Mouse (Mus musculus) ES-Bruce4 (cell line): ENCODE measurements around the gene Rrnad1. TPM values are rescaled to one million over a fixed set of nuclear protein-coding genes. Genes with fewer than 3 reads are reported as not detected.

ENCODE experiments used
- H3K27ac ChIP-seq: 2 replicates; pipeline ENCODE4 v1.5.1; 2012; ENCODE audit warnings: low read length, inconsistent platforms; ENCODE audit not compliant: insufficient read depth
- H3K27me3 ChIP-seq: 2 replicates; pipeline ENCODE4 v1.6.1; 2012; ENCODE audit warnings: mild to moderate bottlenecking, low read length, inconsistent platforms; ENCODE audit not compliant: control insufficient read depth, poor library complexity, insufficient read depth, severe bottlenecking
- H3K36me3 ChIP-seq: 2 replicates; pipeline ENCODE4 v1.6.1; 2012; ENCODE audit warnings: inconsistent platforms, mild to moderate bottlenecking, low read length, moderate library complexity; ENCODE audit not compliant: control insufficient read depth, poor library complexity, insufficient read depth, severe bottlenecking
- H3K4me1 ChIP-seq: one replicate; pipeline ENCODE4 v1.8.1; 2011; ENCODE audit warnings: low read length; ENCODE audit not compliant: control insufficient read depth, insufficient read depth
- H3K4me3 ChIP-seq: 2 replicates; pipeline ENCODE4 v1.5.1; 2011; ENCODE audit warnings: low read depth, mild to moderate bottlenecking, low read length
- H3K9ac ChIP-seq: 2 replicates; pipeline ENCODE4 v1.6.1; 2012; ENCODE audit warnings: low read depth, mild to moderate bottlenecking, inconsistent platforms; ENCODE audit not compliant: poor library complexity, severe bottlenecking
- H3K9me3 ChIP-seq: replicated peaks from 2 replicates; pipeline ENCODE4 v1.6.1; 2012; ENCODE audit warnings: mild to moderate bottlenecking, low read length, inconsistent platforms; ENCODE audit not compliant: control insufficient read depth, poor library complexity, insufficient read depth, severe bottlenecking
- CTCF ChIP-seq: IDR thresholded peaks from one replicate; pipeline ENCODE4 v1.8.1; 2011; ENCODE audit warnings: low read depth, low read length
- EP300 ChIP-seq: IDR thresholded peaks from 2 replicates; pipeline ENCODE4 v1.6.1; 2011; ENCODE audit warnings: low read depth, low read length; ENCODE audit not compliant: insufficient read depth
- POLR2A ChIP-seq: IDR thresholded peaks from one replicate; pipeline ENCODE4 v1.8.1; 2011; ENCODE audit warnings: low read length; ENCODE audit not compliant: insufficient read depth
- polyA plus RNA-seq: library from polyadenylated mRNA; stranded (reverse); fragments of >200 nt; gene quantifications from 2 replicates; pipeline ENCODE4 v1.2.4, GENCODE M21; 2011; ENCODE audit warnings: low read depth; ENCODE audit not compliant: missing spikeins, insufficient read depth, insufficient read length

Rrnad1 gene
- polyA plus RNA-seq, 1 experiment = 14.9 TPM

DNA sequence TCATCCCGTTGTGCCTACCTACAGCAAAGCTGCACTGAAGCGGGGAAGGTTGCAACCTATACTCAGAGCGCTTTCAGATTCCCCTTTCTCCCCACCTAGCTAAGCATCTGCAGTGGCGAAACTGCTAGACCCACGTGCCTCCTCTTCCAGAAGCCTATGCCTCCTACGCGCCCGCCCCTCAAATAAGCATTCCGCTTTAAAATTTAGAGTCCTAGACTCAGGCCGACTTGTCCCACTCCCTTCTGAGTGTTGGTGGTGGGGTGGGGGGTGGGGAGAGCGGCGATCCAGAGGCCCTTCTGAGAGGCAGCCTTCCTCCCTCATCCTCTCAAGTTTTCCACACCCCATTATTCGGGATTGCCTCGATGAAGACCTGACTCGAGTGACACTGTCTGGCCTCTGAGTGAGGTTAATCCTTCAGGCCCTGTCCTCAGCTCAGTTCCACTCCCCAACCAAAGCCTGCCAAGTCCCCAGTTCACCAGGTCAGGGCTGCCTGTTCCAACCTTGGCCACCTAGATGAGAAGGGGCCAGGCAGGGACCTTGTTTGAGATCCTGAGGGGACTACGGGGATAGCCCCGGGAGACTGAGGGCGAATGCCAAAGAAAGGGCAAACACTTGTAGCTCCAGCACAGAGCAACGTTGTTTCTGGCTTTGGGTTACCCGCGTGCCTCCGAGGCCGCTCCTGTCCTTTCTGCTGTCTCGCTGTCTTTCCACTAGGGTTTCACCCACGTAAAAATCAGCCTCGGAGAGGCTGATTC, 16.7 kb upstream of the Rrnad1 start:
- H3K9me3 ChIP-seq = no peaks in the 10 kb centered on the region
- H3K27me3 ChIP-seq = no peaks in the 10 kb centered on the region; the same call in 1 of the 2 replicates
- peak overlapping the region; percentile 19 for H3K4me3 ChIP-seq
- H3K4me1 ChIP-seq = peaks cover 11% of the 10 kb centered on the region
- TF ChIP-seq POLR2A (no peak), CTCF (no peak), EP300 (no peak)
- peaks cover 4% of the 10 kb centered on the region; the same call in 1 of the 2 replicates for H3K36me3 ChIP-seq
- H3K9ac ChIP-seq = peak overlapping the region; percentile 49
- H3K27ac ChIP-seq = no peak overlapping the region

- no peaks in the 10 kb centered on the region; the same call in 1 of the 2 replicates for H3K27me3 ChIP-seq
- H3K27ac ChIP-seq = no peak overlapping the region
- H3K4me1 ChIP-seq = peaks cover 11% of the 10 kb centered on the region
- H3K36me3 ChIP-seq = peaks cover 11% of the 10 kb centered on the region; the same call in 1 of the 2 replicates
- no peak overlapping the region for H3K4me3 ChIP-seq
- TF ChIP-seq EP300 = no peak
- no peak for TF ChIP-seq CTCF
- TF ChIP-seq POLR2A = no peak
- H3K9ac ChIP-seq = no peak overlapping the region
- H3K9me3 ChIP-seq = no peaks in the 10 kb centered on the region
These were observed 16.0 kb upstream of the Rrnad1 start for GRCm38 (mm10) chr3:87946541-87946860.

GRCm38 (mm10) chr3:87945781-87946540, 15.4 kb upstream of the Rrnad1 start:
- Histone ChIP-seq H3K27ac (no peak overlapping the region), H3K4me3 (no peak overlapping the region), H3K36me3 (peaks cover 16% of the 10 kb centered on the region; the same call in 1 of the 2 replicates), H3K9me3 (no peaks in the 10 kb centered on the region), H3K27me3 (no peaks in the 10 kb centered on the region; the same call in 1 of the 2 replicates), H3K4me1 (peaks cover 11% of the 10 kb centered on the region), H3K9ac (no peak overlapping the region)
- no peak for TF ChIP-seq EP300

DNA sequence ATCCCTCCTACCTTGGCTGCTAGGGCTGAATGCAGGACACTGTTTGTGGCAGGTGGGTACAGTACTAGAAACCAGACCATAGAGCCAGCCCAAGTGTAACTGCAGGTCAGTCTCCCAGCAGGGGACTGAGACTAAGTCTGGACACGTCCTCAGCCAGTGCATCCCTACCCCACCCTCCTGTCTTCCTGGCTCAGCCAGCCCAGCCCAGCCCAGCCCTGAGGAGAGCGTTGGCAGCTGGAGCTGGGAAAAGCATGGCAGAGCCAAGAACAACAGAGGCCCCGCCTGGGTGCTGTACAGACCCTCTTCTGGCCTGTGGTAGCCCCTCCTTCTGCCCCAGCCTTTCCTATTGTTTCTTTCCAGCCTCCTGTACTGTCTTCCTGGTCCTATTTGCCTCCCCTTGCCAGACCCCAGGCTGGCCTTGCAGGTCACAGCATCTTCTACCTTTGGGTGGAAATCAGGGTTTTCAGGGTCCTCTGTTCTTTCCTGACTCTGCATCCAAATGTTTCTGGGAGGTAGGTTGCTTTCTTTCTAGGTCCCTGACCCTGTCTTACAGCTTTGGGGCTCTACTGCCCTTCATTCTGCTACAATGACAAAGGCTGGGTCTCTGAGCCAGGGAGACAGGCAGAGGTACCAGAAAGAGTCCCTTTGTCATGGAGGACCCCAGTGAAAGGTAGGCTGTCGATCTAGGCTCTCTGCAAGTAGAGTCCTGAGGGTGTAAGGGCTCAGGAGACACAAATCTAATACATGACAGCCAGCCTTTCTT, 14.5 kb upstream of the Rrnad1 start:
- TF ChIP-seq EP300 = 0 out of 2 replicates have a peak, but pooled peaks have one; percentile 40
- TF ChIP-seq CTCF = no peak
- no peaks in the 10 kb centered on the region for H3K9me3 ChIP-seq
- H3K9ac ChIP-seq = no peak overlapping the region
- H3K4me3 ChIP-seq = no peak overlapping the region
- peaks cover 11% of the 10 kb centered on the region for H3K4me1 ChIP-seq
- H3K27me3 ChIP-seq = no peaks in the 10 kb centered on the region; the same call in 1 of the 2 replicates
- peaks cover 22% of the 10 kb centered on the region; the same call in 1 of the 2 replicates for H3K36me3 ChIP-seq
- no peak overlapping the region for H3K27ac ChIP-seq

- Histone ChIP-seq H3K9ac (no peak overlapping the region), H3K27me3 (no peaks in the 10 kb centered on the region; the same call in 1 of the 2 replicates), H3K27ac (no peak overlapping the region), H3K9me3 (no peaks in the 10 kb centered on the region), H3K4me1 (peaks cover 10% of the 10 kb centered on the region), H3K4me3 (no peak overlapping the region), H3K36me3 (peaks cover 35% of the 10 kb centered on the region)
- TF ChIP-seq EP300 = no peak
These were observed 13.1 kb upstream of the Rrnad1 start for GRCm38 (mm10) chr3:87943586-87943985.

DNA sequence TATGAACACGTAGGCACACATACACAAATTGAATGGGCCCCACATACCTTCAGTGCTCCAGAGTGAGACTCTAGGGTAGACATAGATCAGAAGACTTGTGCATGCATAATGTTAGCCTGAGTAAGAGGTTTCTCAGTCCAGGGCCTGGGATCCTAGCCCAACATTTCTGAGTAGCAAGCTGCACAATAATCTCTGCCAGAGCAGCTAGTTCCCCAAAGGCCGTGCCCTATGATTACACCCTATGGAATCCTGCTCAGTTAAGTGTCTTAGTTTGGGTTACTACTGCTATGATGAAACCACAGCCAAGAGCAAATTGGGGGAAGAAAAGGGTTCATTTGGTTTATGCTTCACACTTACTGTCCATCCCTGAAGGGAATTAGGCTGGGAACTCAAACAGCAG, 12.0 kb upstream of the Rrnad1 start:
- H3K4me1 ChIP-seq = peaks cover 9% of the 10 kb centered on the region
- no peak overlapping the region for H3K4me3 ChIP-seq
- no peaks in the 10 kb centered on the region for H3K9me3 ChIP-seq
- no peak for TF ChIP-seq CTCF
- H3K27me3 ChIP-seq = no peaks in the 10 kb centered on the region
- H3K27ac ChIP-seq = no peak overlapping the region
- peaks cover 46% of the 10 kb centered on the region for H3K36me3 ChIP-seq
- H3K9ac ChIP-seq = no peak overlapping the region
